7 mouse cellular contexts compared by ENCODE assay signal in the genomic region with DNA sequence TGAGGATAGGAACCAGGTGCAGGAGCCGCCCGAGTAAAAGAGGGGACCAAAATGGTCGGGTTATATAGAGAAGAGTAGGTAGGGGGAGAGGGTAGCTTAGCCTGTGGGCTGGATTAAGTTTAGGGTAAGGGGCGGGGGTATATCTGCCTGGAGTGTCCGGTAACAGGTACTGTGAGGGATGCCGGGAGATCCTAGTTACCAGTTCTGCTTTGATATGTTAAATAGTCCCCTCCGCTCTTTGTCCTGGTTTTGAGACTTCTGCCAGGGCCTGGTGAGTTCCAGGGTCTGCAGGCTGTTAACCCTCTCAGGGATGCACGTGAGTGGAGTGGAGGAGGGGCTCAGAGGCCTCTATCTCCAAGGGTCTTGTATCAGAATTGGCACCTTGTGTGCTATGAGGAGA. TPM values are rescaled to one million over a fixed set of nuclear protein-coding genes. Genes with fewer than 3 reads are reported as not detected.
DNase-seq lines count a peak whose midpoint lies in the region; ATAC-seq and TF ChIP-seq lines count a peak whose summit lies in the region.

No protein-coding gene starts in this region.

- H3K27me3 ChIP-seq in lung, postnatal 0 days (replicated peaks; ENCODE audit: insufficient read depth, low read length) = no peaks in the 10 kb centered on the region
- no peaks in the 10 kb centered on the region for H3K27me3 ChIP-seq in embryonic facial prominence, embryonic 15.5 days
- no peaks in the 10 kb centered on the region for H3K27me3 ChIP-seq in limb, embryonic 11.5 days (ENCODE audit: control insufficient read depth, insufficient read depth, low read length)
- no peaks in the 10 kb centered on the region for H3K27me3 ChIP-seq in stomach, embryonic 15.5 days (replicated peaks)

- no peak for DNase-seq in lung, postnatal 0 days (ENCODE audit: low spot score)
- DNase-seq in lung, adult 18-20 months = no peak
- no peak for DNase-seq in limb, embryonic 11.5 days (ENCODE audit: low spot score)
- no peak for DNase-seq in left cerebral cortex, adult 2 months (ENCODE audit: extremely low spot score in 1 of 2, low spot score in 2 of 2)
- no peak for DNase-seq in c-Kit-positive CD71-positive TER-119-positive erythroid progenitor cells, embryonic 14.5 days (ENCODE audit: low spot score)

- H3K4me1 ChIP-seq in lung, postnatal 0 days (ENCODE audit: insufficient read depth, low read depth, low read length) = peaks cover 10% of the 10 kb centered on the region; the same call in 1 of the 2 replicates
- H3K4me1 ChIP-seq in embryonic facial prominence, embryonic 15.5 days = peaks cover 63% of the 10 kb centered on the region
- peaks cover 32% of the 10 kb centered on the region for H3K4me1 ChIP-seq in limb, embryonic 11.5 days (ENCODE audit: control insufficient read depth, insufficient read depth, low read length)
- peaks cover 58% of the 10 kb centered on the region for H3K4me1 ChIP-seq in stomach, embryonic 15.5 days

- no peak for TF ChIP-seq CTCF in lung, postnatal 0 days (IDR thresholded peaks at IDR 0.05)
- TF ChIP-seq CTCF in left cerebral cortex, adult 2 months (IDR thresholded peaks at IDR 0.05) = no peak

- TF ChIP-seq EP300 in lung, postnatal 0 days (IDR thresholded peaks at IDR 0.05) = no peak

- ATAC-seq in lung, postnatal 0 days = no peak
- ATAC-seq in embryonic facial prominence, embryonic 15.5 days (ENCODE audit: insufficient number of reproducible peaks, low FRiP score, low TSS enrichment, low read depth) = no peak
- ATAC-seq in limb, embryonic 11.5 days (ENCODE audit: insufficient number of reproducible peaks, low FRiP score, low TSS enrichment, low read depth) = no peak
- ATAC-seq in stomach, embryonic 15.5 days (ENCODE audit: insufficient read depth, low FRiP score, low read depth) = no peak

- H3K36me3 ChIP-seq in lung, postnatal 0 days (ENCODE audit: insufficient read depth, low read length) = no peaks in the 10 kb centered on the region
- H3K36me3 ChIP-seq in embryonic facial prominence, embryonic 15.5 days = peaks cover 28% of the 10 kb centered on the region
- H3K36me3 ChIP-seq in limb, embryonic 11.5 days (ENCODE audit: control insufficient read depth, insufficient read depth, low read length) = peaks cover 28% of the 10 kb centered on the region
- 0 out of 2 replicates have a peak, but pooled peaks cover 5% of the 10 kb centered on the region for H3K36me3 ChIP-seq in stomach, embryonic 15.5 days

- WGBS in lung, postnatal 0 days = 24% methylated on average over 8 of the region's 8 CpGs
- 6% methylated on average over 8 of the region's 8 CpGs for WGBS in embryonic facial prominence, embryonic 15.5 days
- WGBS in limb, embryonic 11.5 days = 6% methylated on average over 8 of the region's 8 CpGs
- WGBS in stomach, embryonic 15.5 days = 9% methylated on average over 8 of the region's 8 CpGs

- H3K9ac ChIP-seq in lung, postnatal 0 days (replicated peaks; ENCODE audit: low read depth) = no peak overlapping the region
- no peak overlapping the region; the same call in 1 of the 2 replicates for H3K9ac ChIP-seq in embryonic facial prominence, embryonic 15.5 days
- H3K9ac ChIP-seq in limb, embryonic 11.5 days (ENCODE audit: low read length) = peak overlapping the region; percentile 100
- H3K9ac ChIP-seq in stomach, embryonic 15.5 days = peak overlapping the region; percentile 22; the same call in 1 of the 2 replicates

- no peak overlapping the region; the same call in 1 of the 2 replicates for H3K4me3 ChIP-seq in lung, postnatal 0 days (ENCODE audit: low read depth, low read length)
- H3K4me3 ChIP-seq in embryonic facial prominence, embryonic 15.5 days (replicated peaks) = peak overlapping the region; percentile 85
- peak overlapping the region; percentile 82 for H3K4me3 ChIP-seq in limb, embryonic 11.5 days (ENCODE audit: low read depth, low read length)
- peak overlapping the region; percentile 86 for H3K4me3 ChIP-seq in stomach, embryonic 15.5 days (replicated peaks)
- H3K4me3 ChIP-seq in left cerebral cortex, adult 2 months = no peak overlapping the region; the same call in 1 of the 2 replicates

- peak overlapping the region; percentile 79; the same call in 1 of the 2 replicates for H3K4me2 ChIP-seq in lung, postnatal 0 days (replicated peaks; ENCODE audit: low read depth, low read length)
- peak overlapping the region; percentile 86 for H3K4me2 ChIP-seq in embryonic facial prominence, embryonic 15.5 days (replicated peaks)
- peak overlapping the region; percentile 85 for H3K4me2 ChIP-seq in limb, embryonic 11.5 days (ENCODE audit: low read depth, severe bottlenecking)
- H3K4me2 ChIP-seq in stomach, embryonic 15.5 days = peak overlapping the region; percentile 90

- H3K9me3 ChIP-seq in lung, postnatal 0 days (ENCODE audit: low read length) = no peaks in the 10 kb centered on the region
- H3K9me3 ChIP-seq in embryonic facial prominence, embryonic 15.5 days (replicated peaks) = no peaks in the 10 kb centered on the region
- H3K9me3 ChIP-seq in limb, embryonic 11.5 days (ENCODE audit: control insufficient read depth, low read length) = no peaks in the 10 kb centered on the region
- H3K9me3 ChIP-seq in stomach, embryonic 15.5 days = no peaks in the 10 kb centered on the region

- intact Hi-C loops in left cerebral cortex, adult 2 months (cut with DNase I) = no loop called here

- no peak overlapping the region for H3K27ac ChIP-seq in lung, postnatal 0 days (ENCODE audit: low read length)
- H3K27ac ChIP-seq in embryonic facial prominence, embryonic 15.5 days (replicated peaks) = peak overlapping the region; percentile 98; the same call in 1 of the 2 replicates
- H3K27ac ChIP-seq in limb, embryonic 11.5 days (replicated peaks; ENCODE audit: low read depth, low read length) = peak overlapping the region; percentile 100
- H3K27ac ChIP-seq in stomach, embryonic 15.5 days = peak overlapping the region; percentile 98; the same call in 1 of the 2 replicates
- H3K27ac ChIP-seq in left cerebral cortex, adult 2 months = no peak overlapping the region

RNA-seq across cellular contexts. Expression of gene Rcc2, which starts 3.3 kb away (rescaled TPM):
- polyA plus RNA-seq in lung, postnatal 0 days (2015; fragmentation: Nextera tagmentation; extraction: Ambion mirVana) = 17.0 and 21.1 TPM in 2 replicates
- 47.0 and 55.0 TPM in 2 replicates for polyA plus RNA-seq in embryonic facial prominence, embryonic 15.5 days (2015; fragmentation: Nextera tagmentation; extraction: Ambion mirVana)
- 87.2 and 101 TPM in 2 replicates for polyA plus RNA-seq in limb, embryonic 11.5 days (2014; fragmentation: Nextera tagmentation; extraction: Ambion mirVana)
- 46.5 and 47.9 TPM in 2 replicates for polyA plus RNA-seq in stomach, embryonic 15.5 days (2015; fragmentation: Nextera tagmentation; extraction: Ambion mirVana)
- total RNA-seq in left cerebral cortex, adult 2 months (2021) = 10 to 100 TPM; 87.4 to 91.7 TPM

RNA-seq across cellular contexts. Expression of gene Arhgef10l, which starts 37.8 kb away (rescaled TPM):
- 9.3 and 9.5 TPM in 2 replicates for polyA plus RNA-seq in lung, postnatal 0 days (2015; fragmentation: Nextera tagmentation; extraction: Ambion mirVana)
- polyA plus RNA-seq in embryonic facial prominence, embryonic 15.5 days (2015; fragmentation: Nextera tagmentation; extraction: Ambion mirVana) = 17.0 and 18.6 TPM in 2 replicates
- polyA plus RNA-seq in limb, embryonic 11.5 days (2014; fragmentation: Nextera tagmentation; extraction: Ambion mirVana) = 11.8 and 12.8 TPM in 2 replicates
- polyA plus RNA-seq in stomach, embryonic 15.5 days (2015; fragmentation: Nextera tagmentation; extraction: Ambion mirVana) = 15.2 and 15.9 TPM in 2 replicates
- 10 to 100 TPM; 63.2 to 71.5 TPM for total RNA-seq in left cerebral cortex, adult 2 months (2021)

RNA-seq across cellular contexts. Expression of gene Padi6, which starts 38.8 kb away (rescaled TPM):
- 0.26 TPM in 1 of 2 replicates, not detected in the other for polyA plus RNA-seq in lung, postnatal 0 days (2015; fragmentation: Nextera tagmentation; extraction: Ambion mirVana)
- not detected in 2 replicates for polyA plus RNA-seq in embryonic facial prominence, embryonic 15.5 days (2015; fragmentation: Nextera tagmentation; extraction: Ambion mirVana)
- polyA plus RNA-seq in limb, embryonic 11.5 days (2014; fragmentation: Nextera tagmentation; extraction: Ambion mirVana) = 0.11 TPM in 1 of 2 replicates, not detected in the other
- 0.19 and 0.49 TPM in 2 replicates for polyA plus RNA-seq in stomach, embryonic 15.5 days (2015; fragmentation: Nextera tagmentation; extraction: Ambion mirVana)
- not detected for total RNA-seq in left cerebral cortex, adult 2 months (2021)

Comparison
In these comparisons a context has a peak if more than half of its experiments do, and no peak if none do; other contexts are left out.
1. H3K27ac ChIP-seq: peak in embryonic facial prominence, embryonic 15.5 days (single experiment), limb, embryonic 11.5 days (single experiment) and stomach, embryonic 15.5 days (single experiment); none in lung, postnatal 0 days (single experiment) and left cerebral cortex, adult 2 months (single experiment).
2. H3K4me3 ChIP-seq: peak in embryonic facial prominence, embryonic 15.5 days (single experiment), limb, embryonic 11.5 days (single experiment) and stomach, embryonic 15.5 days (single experiment); none in lung, postnatal 0 days (single experiment) and left cerebral cortex, adult 2 months (single experiment).
3. H3K9ac ChIP-seq: peak in limb, embryonic 11.5 days (single experiment) and stomach, embryonic 15.5 days (single experiment); none in lung, postnatal 0 days (single experiment) and embryonic facial prominence, embryonic 15.5 days (single experiment).
4. Peak in every context shown above with its lines, with median percentiles within 50 percentile points of each other: H3K4me2 ChIP-seq.